Mouse (Mus musculus) inflammation-experienced regulatory T-cells, adult 16 weeks (primary cell): ENCODE data around the gene Wsb1. TPM values are rescaled to one million over a fixed set of nuclear protein-coding genes. Genes with fewer than 3 reads are reported as not detected.

Experiments
- polyA plus RNA-seq: library from polyadenylated mRNA; unstranded; fragments of 100-300 nt; shearing (Covaris generic); gene quantifications from one replicate; pipeline ENCODE4 v1.2.1, GENCODE M21; 2017

Gene Wsb1
- polyA plus RNA-seq, result 150 TPM

GRCm38 (mm10) chr11:79254391-79255098 lies at the start of gene Wsb1:
TSS of gene Wsb1 (minus strand) at chr11:79254671.

GRCm38 (mm10) chr11:79296856-79297491 lies 42.5 kb upstream of the Wsb1 start, which contains the start of gene Gm9964:
TSS of gene Gm9964 (minus strand) at chr11:79296906.

Other genes with a start within 250 kb of the Wsb1 start
- gene Ksr1, start 108.3 kb downstream of the Wsb1 start, polyA plus RNA-seq, result 4.0 TPM
- not detected for gene Gm9964, start 42.2 kb upstream of the Wsb1 start, polyA plus RNA-seq
- gene Nf1, start 85.0 kb upstream of the Wsb1 start, polyA plus RNA-seq, result 1.2 TPM
- gene Omg, start 249.4 kb upstream of the Wsb1 start, polyA plus RNA-seq, result not detected